Mouse (Mus musculus) forebrain, postnatal 0 days (tissue): ENCODE results near the gene Polr2f. TPM values are rescaled to one million over a fixed set of nuclear protein-coding genes. Genes with fewer than 3 reads are reported as not detected.

Source experiments
- ATAC-seq: fragments of 200-750 bp; cut with Nextera tagmentation; 2 replicates; pipeline ENCODE4 v1.8.0; 2017; ENCODE audit warnings: mild to moderate bottlenecking, moderate library complexity
- DNase-seq: peaks from one replicate; pipeline ENCODE4 v3.0.0-alpha.2; 2015
- H3K27ac ChIP-seq: fragments of 300-500 bp; sonication (generic); 2 replicates; pipeline ENCODE4 v1.5.1; 2014; ENCODE audit warnings: low read depth, mild to moderate bottlenecking, antibody characterized with exemption, low read length, moderate library complexity, mixed read lengths
- H3K27me3 ChIP-seq: fragments of 300-500 bp; sonication (generic); 2 replicates; pipeline ENCODE4 v1.6.1; 2014; ENCODE audit warnings: mild to moderate bottlenecking, low read length, mixed read lengths; ENCODE audit not compliant: insufficient read depth
- H3K36me3 ChIP-seq: fragments of 300-500 bp; sonication (generic); 2 replicates; pipeline ENCODE4 v1.6.1; 2014; ENCODE audit warnings: mild to moderate bottlenecking, moderate library complexity; ENCODE audit not compliant: insufficient read depth
- H3K4me1 ChIP-seq: fragments of 300-500 bp; sonication (generic); 2 replicates; pipeline ENCODE4 v1.6.1; 2014; ENCODE audit warnings: antibody characterized with exemption; ENCODE audit not compliant: insufficient read depth
- H3K4me2 ChIP-seq: fragments of 300-500 bp; sonication (generic); 2 replicates; pipeline ENCODE4 v1.6.1; 2014; ENCODE audit warnings: low read depth, mild to moderate bottlenecking, moderate library complexity
- H3K4me3 ChIP-seq: fragments of 300-500 bp; sonication (generic); 2 replicates; pipeline ENCODE4 v1.5.1; 2014; ENCODE audit warnings: low read depth, low read length, mixed read lengths
- H3K9ac ChIP-seq: fragments of 300-500 bp; sonication (generic); 2 replicates; pipeline ENCODE4 v1.6.1; 2014; ENCODE audit warnings: mild to moderate bottlenecking
- H3K9me3 ChIP-seq: fragments of 300-500 bp; sonication (generic); 2 replicates; pipeline ENCODE4 v1.6.1; 2016; ENCODE audit warnings: low read length
- CTCF ChIP-seq: sonication (generic); IDR thresholded peaks from 2 replicates; pipeline ENCODE4 v1.5.1; 2016; ENCODE audit warnings: antibody characterized with exemption, control low read depth, low read depth
- WGBS: fragments of 180-500 bp; shearing (Covaris S2); extraction: QIAGEN DNeasy Blood & Tissue Kit; methylation state at CpG from one replicate; pipeline ENCODE4 v1.1.7; 2014; 5-methylcytosine and 5-hydroxymethylcytosine counted together
- polyA plus RNA-seq: library from polyadenylated mRNA; unstranded; fragments of >200 nt; fragmentation: Nextera tagmentation; extraction: Ambion mirVana; gene quantifications from 2 replicates; pipeline ENCODE4 v1.2.1, GENCODE M21; 2015
- total RNA-seq: library from RNA; depleted of rRNA; stranded (reverse); fragments of >200 nt; gene quantifications from 2 replicates; pipeline ENCODE4 v1.2.3, GENCODE M21; 2014; rRNA removed

Polr2f gene
- 48.6 and 111 TPM in 2 replicates for total RNA-seq
- polyA plus RNA-seq: 362 and 414 TPM in 2 replicates

DNA sequence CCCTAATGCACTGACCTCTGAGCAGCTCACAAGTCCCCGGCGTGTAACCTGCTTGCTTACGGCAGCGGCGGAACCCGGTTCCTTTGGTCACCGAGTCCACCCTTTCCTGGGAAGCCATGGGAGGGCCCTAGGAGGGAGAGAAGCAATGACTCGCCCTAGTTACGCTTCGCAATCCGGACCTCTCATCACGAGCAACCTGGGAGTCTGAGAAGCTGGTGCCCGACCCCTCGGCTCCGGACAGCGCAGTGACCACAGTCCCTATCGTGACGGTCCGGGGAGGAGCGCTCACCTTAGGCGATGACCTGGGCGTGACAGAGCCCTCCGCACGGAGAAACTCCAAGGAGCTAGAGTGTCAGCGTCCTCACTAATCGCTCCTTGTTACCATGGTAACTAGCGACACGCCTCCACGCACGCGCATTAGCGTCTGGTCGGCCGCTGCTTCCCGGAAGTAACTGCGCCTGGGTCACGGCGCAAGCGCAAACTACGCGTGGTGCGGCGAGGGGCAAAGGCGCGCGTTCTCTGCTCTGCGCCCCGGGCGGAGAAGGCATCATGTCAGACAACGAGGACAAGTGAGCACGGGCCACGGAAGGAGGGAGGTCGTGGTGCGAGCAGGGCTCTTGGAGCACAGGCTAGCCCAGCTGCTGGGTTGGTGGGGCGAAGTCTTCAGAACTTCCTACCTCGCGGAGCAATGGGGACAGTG is at the start of gene Polr2f, which contains the start of gene 1700088E04Rik:
Gene Polr2f (plus strand): TSS at position 144 of the 700 bp plus-strand sequence.
Gene 1700088E04Rik (minus strand): TSS at position 388 of the 700 bp plus-strand sequence.
- ATAC-seq: peak; percentile 96
- TF ChIP-seq CTCF: peak; percentile 15; the same call in 1 of the 2 replicates
- H3K9me3 ChIP-seq: no peaks in the 10 kb centered on the region
- H3K4me3 ChIP-seq: peak within 1 kb of the TSS; percentile 80
- peak within 1 kb of the TSS; percentile 65 for H3K9ac ChIP-seq
- H3K27me3 ChIP-seq: no peaks in the 10 kb centered on the region
- peak within 1 kb of the TSS; percentile 93 for H3K4me2 ChIP-seq
- peak; percentile 98 for DNase-seq
- peaks cover 20% of the 10 kb centered on the region for H3K36me3 ChIP-seq
- H3K4me1 ChIP-seq: no peaks in the 10 kb centered on the region; the same call in 1 of the 2 replicates
- H3K27ac ChIP-seq: peak within 1 kb of the TSS; percentile 10; the same call in 1 of the 2 replicates
- WGBS: 2% methylated on average over 57 of the region's 57 CpGs

DNA sequence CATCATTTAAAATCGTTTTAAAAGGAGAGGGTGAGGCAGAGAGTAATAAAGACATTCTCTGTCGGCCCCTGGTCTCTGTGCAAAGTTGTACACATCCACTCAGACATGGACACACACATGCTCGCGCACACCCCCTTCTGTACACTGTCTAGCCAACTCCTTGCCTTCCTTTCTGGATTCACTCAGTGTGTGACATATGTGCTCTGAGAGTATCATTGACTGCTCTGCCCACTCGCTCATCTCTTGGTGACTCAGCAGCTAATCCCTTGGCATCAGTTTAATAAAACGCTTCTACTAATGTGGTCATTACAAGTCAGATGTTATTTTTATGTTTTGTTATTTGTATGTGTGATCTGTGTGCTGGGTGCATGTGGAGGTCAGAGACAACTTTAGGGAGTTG is 48.5 kb upstream of the Polr2f start:
- DNase-seq (no peak), ATAC-seq (no peak)
- Histone ChIP-seq H3K9ac (no peak overlapping the region), H3K4me2 (no peak overlapping the region), H3K4me1 (no peaks in the 10 kb centered on the region), H3K27me3 (no peaks in the 10 kb centered on the region), H3K36me3 (peaks cover 75% of the 10 kb centered on the region), H3K9me3 (no peaks in the 10 kb centered on the region), H3K4me3 (no peak overlapping the region), H3K27ac (no peak overlapping the region)
- WGBS: 91% methylated on average over 6 of the region's 6 CpGs
- TF ChIP-seq CTCF: no peak

DNA sequence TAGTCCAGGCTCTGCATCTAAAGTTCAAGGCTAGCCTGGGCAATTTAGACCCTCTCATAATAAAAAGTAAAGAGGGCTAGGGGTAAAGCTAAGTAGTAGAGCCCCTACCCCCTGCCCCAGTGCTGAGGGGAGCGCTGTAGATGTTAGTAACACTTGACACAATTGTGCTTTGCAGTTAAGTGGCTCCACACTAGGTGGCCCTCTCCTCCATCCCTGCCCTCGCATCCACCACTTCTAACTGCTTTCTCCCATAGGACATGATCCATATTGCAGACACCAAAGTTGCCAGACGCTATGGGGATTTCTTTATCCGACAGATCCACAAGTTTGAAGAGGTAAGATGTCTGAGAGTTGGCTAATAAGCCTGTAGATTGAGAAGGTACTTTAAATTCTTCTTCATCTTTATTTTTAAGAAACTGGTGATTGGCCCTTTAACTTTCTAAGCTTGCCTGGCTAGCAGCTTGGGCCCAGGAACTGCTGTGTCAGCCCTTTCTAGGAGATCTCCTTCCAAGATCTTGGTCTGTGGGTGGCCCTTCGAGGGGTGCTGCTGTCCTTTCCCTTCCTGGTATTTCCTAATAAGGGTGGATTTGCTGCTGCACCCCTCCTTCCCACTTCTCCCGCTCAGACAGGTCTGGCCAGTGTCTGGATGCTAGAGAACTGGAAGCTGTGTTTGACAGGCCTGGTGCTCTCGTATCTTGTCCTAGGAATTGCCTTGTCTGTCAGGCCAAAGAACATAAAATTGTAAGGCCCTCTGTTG is 47.5 kb upstream of the Polr2f start:
- Histone ChIP-seq H3K9me3 (no peaks in the 10 kb centered on the region), H3K36me3 (peaks cover 70% of the 10 kb centered on the region), H3K4me3 (no peak overlapping the region), H3K9ac (no peak overlapping the region), H3K4me2 (no peak overlapping the region), H3K4me1 (no peaks in the 10 kb centered on the region), H3K27me3 (no peaks in the 10 kb centered on the region), H3K27ac (no peak overlapping the region)
- 73% methylated on average over 7 of the region's 7 CpGs for WGBS
- ATAC-seq: 0 out of 2 replicates have a peak, but pooled peaks have one; percentile 47
- TF ChIP-seq CTCF: peak; percentile 63
- DNase-seq: peak; percentile 25

DNA sequence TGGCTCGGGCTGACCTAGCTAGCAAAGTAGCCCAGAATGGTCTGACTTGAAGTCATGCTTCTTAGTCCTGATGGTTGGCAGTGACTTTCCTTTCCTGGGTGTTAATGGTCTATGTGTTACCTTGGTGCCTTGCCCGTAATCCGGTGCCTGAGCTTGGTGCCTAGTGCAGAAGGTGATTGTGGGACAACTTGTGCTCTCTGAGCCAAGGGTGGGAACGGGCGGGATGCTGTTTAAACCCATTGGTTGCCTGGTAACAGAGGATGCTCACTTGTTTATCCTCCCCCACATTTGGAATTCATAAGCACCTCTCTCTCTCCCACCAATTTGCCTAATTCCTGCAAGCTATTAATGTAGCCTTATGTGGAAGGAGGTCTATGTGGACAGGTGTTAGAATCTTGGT is 45.3 kb upstream of the Polr2f start:
- WGBS: 85% methylated on average over 5 of the region's 5 CpGs
- TF ChIP-seq CTCF: no peak
- no peaks in the 10 kb centered on the region for H3K27me3 ChIP-seq
- ATAC-seq (no peak), DNase-seq (no peak)
- H3K36me3 ChIP-seq: peaks cover 49% of the 10 kb centered on the region
- no peak overlapping the region for H3K27ac ChIP-seq
- H3K9ac ChIP-seq: no peak overlapping the region
- no peaks in the 10 kb centered on the region for H3K9me3 ChIP-seq
- no peak overlapping the region for H3K4me3 ChIP-seq
- no peak overlapping the region for H3K4me2 ChIP-seq
- H3K4me1 ChIP-seq: no peaks in the 10 kb centered on the region

DNA sequence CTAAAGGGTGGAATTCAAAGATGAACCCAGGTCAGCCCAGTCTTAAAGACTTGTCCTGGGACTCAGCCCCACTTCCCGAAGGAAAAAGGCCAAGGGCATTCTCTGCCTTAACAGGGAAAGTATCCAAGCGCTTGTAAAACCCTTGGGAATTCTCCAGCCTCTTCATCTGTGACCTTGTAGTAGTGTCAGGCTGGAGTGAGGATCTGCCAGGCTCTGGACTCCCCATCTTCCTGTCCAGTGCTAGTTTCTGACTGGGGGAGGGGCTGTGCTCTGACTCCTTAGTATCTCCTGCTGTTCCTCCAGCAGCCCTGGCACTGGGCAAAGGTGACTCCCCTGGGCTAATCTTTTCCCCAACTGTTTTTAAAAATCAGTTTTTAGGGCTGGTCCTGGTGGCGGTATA is 44.3 kb upstream of the Polr2f start:
- whole genome bisulfite sequencing: 77% methylated on average over 3 of the region's 3 CpGs
- Histone ChIP-seq H3K27me3 (no peaks in the 10 kb centered on the region), H3K36me3 (peaks cover 40% of the 10 kb centered on the region), H3K4me3 (no peak overlapping the region), H3K9ac (no peak overlapping the region), H3K4me2 (no peak overlapping the region), H3K4me1 (no peaks in the 10 kb centered on the region), H3K9me3 (no peaks in the 10 kb centered on the region), H3K27ac (no peak overlapping the region)
- DNase-seq: no peak
- ATAC-seq: no peak
- no peak for TF ChIP-seq CTCF

DNA sequence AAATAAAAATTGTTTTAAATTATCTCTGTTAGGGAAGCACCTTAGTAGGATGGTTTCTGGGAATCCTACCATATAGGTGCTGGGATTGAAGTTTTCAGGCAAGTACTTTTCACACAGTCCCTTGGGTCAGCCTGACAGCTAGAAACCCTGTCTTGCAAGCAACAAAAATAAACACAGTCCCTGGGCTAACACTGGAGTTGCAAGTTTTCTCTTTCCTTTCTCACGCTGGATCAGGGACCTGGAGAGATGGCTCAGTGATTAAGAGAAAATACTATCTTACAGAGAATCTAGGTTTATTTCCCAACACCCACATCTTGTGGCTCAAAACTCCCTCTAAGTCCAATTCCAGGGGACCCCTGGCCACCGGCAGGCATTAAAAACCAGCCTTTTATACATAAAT is 43.7 kb upstream of the Polr2f start:
- Histone ChIP-seq H3K9ac (no peak overlapping the region), H3K4me3 (no peak overlapping the region), H3K4me1 (no peaks in the 10 kb centered on the region), H3K27me3 (no peaks in the 10 kb centered on the region), H3K4me2 (no peak overlapping the region), H3K27ac (no peak overlapping the region), H3K36me3 (peaks cover 36% of the 10 kb centered on the region), H3K9me3 (no peaks in the 10 kb centered on the region)
- 45% methylated on average over 2 of the region's 2 CpGs for WGBS
- DNase-seq: no peak
- TF ChIP-seq CTCF: no peak
- no peak for ATAC-seq

DNA sequence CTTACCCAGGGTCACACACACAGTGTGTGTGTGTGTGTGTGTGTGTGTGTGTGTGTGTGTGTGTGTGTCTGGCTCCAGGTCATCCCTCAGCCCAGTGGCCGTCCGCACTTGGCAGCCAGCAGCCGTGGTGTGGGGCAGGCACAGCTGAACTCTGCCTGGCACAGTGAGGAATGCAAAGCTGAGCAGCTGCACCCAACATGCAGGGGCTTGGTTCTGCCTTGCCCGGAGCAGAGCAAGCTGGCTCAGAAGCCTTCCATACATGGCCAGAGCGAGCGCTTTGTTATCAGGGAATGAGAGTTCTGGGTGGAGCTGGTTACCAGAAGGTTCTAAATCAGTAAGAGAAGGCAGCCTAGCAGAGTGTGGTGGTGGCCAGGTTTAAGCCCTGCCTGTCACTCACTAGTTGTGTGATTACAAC is 43.2 kb upstream of the Polr2f start:
- TF ChIP-seq CTCF: no peak
- no peak overlapping the region for H3K4me2 ChIP-seq
- H3K27ac ChIP-seq: no peak overlapping the region
- no peaks in the 10 kb centered on the region for H3K27me3 ChIP-seq
- peak; percentile 20 for DNase-seq
- H3K4me3 ChIP-seq: no peak overlapping the region
- H3K4me1 ChIP-seq: no peaks in the 10 kb centered on the region
- ATAC-seq: peak; percentile 73
- peaks cover 31% of the 10 kb centered on the region for H3K36me3 ChIP-seq
- H3K9me3 ChIP-seq: no peaks in the 10 kb centered on the region
- no peak overlapping the region for H3K9ac ChIP-seq
- WGBS: 52% methylated on average over 6 of the region's 6 CpGs
